Mouse (Mus musculus) liver, postnatal 0 days (tissue): ENCODE measurements around the gene Sap30l.

Experiments used
- CTCF ChIP-seq: sonication (generic); IDR thresholded peaks from 2 replicates; pipeline ENCODE4 v1.5.1; 2016; ENCODE audit warnings: antibody characterized with exemption, low read depth
- EP300 ChIP-seq: IDR thresholded peaks from 2 replicates; pipeline ENCODE4 v1.6.1; 2016; ENCODE audit warnings: antibody characterized with exemption, low read depth, mild to moderate bottlenecking

DNA sequence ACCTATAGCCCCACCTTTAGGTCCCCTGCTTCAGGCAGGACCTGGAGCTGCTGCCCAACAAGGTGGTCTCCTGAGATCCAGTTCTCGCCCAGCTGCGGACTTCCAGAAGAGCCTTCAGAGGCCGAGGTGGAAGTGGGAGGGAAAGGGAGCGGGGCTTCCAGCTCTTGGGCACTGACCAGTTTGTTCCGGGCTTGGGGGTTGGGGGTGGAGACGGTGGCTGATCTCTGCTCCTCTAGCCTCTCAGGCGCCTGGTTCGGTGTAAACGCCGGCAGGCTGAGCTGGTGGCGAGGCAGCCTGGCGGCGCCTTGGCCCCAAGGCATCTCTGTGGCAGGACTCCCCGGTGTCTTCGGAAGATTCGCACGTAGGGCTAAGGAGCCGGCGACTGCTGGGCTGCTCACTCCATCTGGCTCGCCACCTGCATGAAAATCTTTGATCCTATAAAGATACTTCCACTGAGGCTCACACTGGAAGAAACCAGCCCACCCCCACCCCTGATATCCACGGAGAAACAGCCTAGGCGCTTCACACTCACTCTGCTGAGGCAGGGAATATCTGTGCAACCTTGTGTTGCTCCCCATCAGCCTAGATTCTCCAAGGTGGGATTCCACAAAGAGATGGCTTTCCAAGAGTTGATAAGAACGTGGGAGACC lies 31.2 kb downstream of the Sap30l start, which contains the start of gene Hand1:
- TF ChIP-seq CTCF (no peak), EP300 (no peak)
